Mouse (Mus musculus): Measurements from ENCODE around the gene Spats2.

GRCm38 (mm10) chr15:99195043-99195442 lies 69.3 kb downstream of the Spats2 start:
- TF ChIP-seq CTCF (IDR thresholded peaks at IDR 0.05; ENCODE audit: low read depth) = no peak
- TF ChIP-seq EP300 (optimal IDR thresholded peaks at IDR 0.05) = no peak
